Mouse (Mus musculus) urinary bladder, postnatal 36 days (tissue): ENCODE results near the gene Foxs1.

Experiments used
- DNase-seq, 2 experiments: peaks; one replicate each; pipeline ENCODE4 v3.0.0; 2022; ENCODE audit warnings: low spot score in 2 of 2, mixed read lengths in 1 of 2

Foxs1 gene

GRCm38 (mm10) chr2:152933048-152933447 lies at the start of gene Foxs1:
Foxs1 (minus strand) TSS chr2:152933208.
- DNase-seq: no peak

- DNase-seq: no peak
Observed at GRCm38 (mm10) chr2:152976991-152977390, 44.0 kb upstream of the Foxs1 start.

- DNase-seq: no peak
Observed at GRCm38 (mm10) chr2:152965555-152965954, 32.5 kb upstream of the Foxs1 start.

GRCm38 (mm10) chr2:152962091-152962793 lies 29.2 kb upstream of the Foxs1 start, which contains the start of gene Ttll9:
Ttll9 (plus strand) TSS chr2:152962485.
- peak; percentile 60 to 67 for DNase-seq

GRCm38 (mm10) chr2:152958116-152958515 lies 25.1 kb upstream of the Foxs1 start:
- no peak for DNase-seq

GRCm38 (mm10) chr2:152951850-152952720 lies 19.1 kb upstream of the Foxs1 start:
- DNase-seq: no peak

GRCm38 (mm10) chr2:152951065-152951849 lies 18.2 kb upstream of the Foxs1 start, which contains the start of gene Dusp15:
Dusp15 (minus strand) TSS chr2:152951698.
- no peak for DNase-seq

- DNase-seq: no peak
Observed at GRCm38 (mm10) chr2:152950358-152951064, 17.5 kb upstream of the Foxs1 start.

- no peak for DNase-seq
Observed at GRCm38 (mm10) chr2:152948438-152949020, 15.5 kb upstream of the Foxs1 start.

GRCm38 (mm10) chr2:152947098-152947497 lies 14.1 kb upstream of the Foxs1 start:
- no peak for DNase-seq

GRCm38 (mm10) chr2:152944013-152944412 lies 11.0 kb upstream of the Foxs1 start:
- DNase-seq: no peak

- DNase-seq: no peak
Observed at GRCm38 (mm10) chr2:152943568-152943967, 10.6 kb upstream of the Foxs1 start.

- no peak for DNase-seq
Observed at GRCm38 (mm10) chr2:152942898-152943515, 10.0 kb upstream of the Foxs1 start.

- DNase-seq: no peak
Observed at GRCm38 (mm10) chr2:152941776-152942175, 8.8 kb upstream of the Foxs1 start.

GRCm38 (mm10) chr2:152941106-152941505 lies 8.1 kb upstream of the Foxs1 start:
- DNase-seq: no peak

- DNase-seq: no peak
Observed at GRCm38 (mm10) chr2:152939846-152940245, 6.8 kb upstream of the Foxs1 start.

GRCm38 (mm10) chr2:152933614-152934013 lies 606 bp upstream of the Foxs1 start:
- DNase-seq: peak in 1 of 2 experiments; percentile 64

GRCm38 (mm10) chr2:152931456-152932160 lies 1.4 kb downstream of the Foxs1 start:
- DNase-seq: no peak

GRCm38 (mm10) chr2:152930276-152930675 lies 2.7 kb downstream of the Foxs1 start:
- DNase-seq: no peak

GRCm38 (mm10) chr2:152928988-152929370 lies 4.0 kb downstream of the Foxs1 start:
- no peak for DNase-seq
